Mouse (Mus musculus): ENCODE data around the gene Olfr1507. TPM values are rescaled to one million over a fixed set of nuclear protein-coding genes. Genes with fewer than 3 reads are reported as not detected.
A peak's percentile ranks its signal among the peaks of the same experiment; 100 is the strongest.

The Olfr1507 gene
- total and polyA plus RNA-seq, 3 experiments, result not detected

- H3K27ac ChIP-seq, result no peak overlapping the region
- H3K4me3 ChIP-seq, result no peak overlapping the region
- no peaks in the 10 kb centered on the region for H3K4me1 ChIP-seq (ENCODE audit: control insufficient read depth, insufficient read depth, low read length)
- no peaks in the 10 kb centered on the region for H3K27me3 ChIP-seq (ENCODE audit: control insufficient read depth, insufficient read depth, low read length)
- H3K36me3 ChIP-seq (ENCODE audit: control insufficient read depth, insufficient read depth, low read length), result no peaks in the 10 kb centered on the region
- DNase-seq, result peak in 1 of 2 experiments; percentile 6
- WGBS, result 74% methylated on average over 8 of the region's 8 CpGs
- no peaks in the 10 kb centered on the region for H3K79me2 ChIP-seq (replicated peaks; ENCODE audit: control insufficient read depth, insufficient read depth, low read length)
- intact Hi-C loops (cut with DNase I), result no loop called here
- no peak for TF ChIP-seq CTCF (IDR thresholded peaks at IDR 0.05)
- H3K9ac ChIP-seq (ENCODE audit: low read depth, low read length), result no peak overlapping the region
Observed at GRCm38 (mm10) chr14:52451138-52451537, 44.4 kb downstream of the Olfr1507 start.

GRCm38 (mm10) chr14:52442690-52443089 is 52.9 kb downstream of the Olfr1507 start, which contains the start of gene Olfr1509:
Gene Olfr1509, plus strand, starts transcription at chr14:52442990.
- Histone ChIP-seq H3K4me1 (ENCODE audit: control insufficient read depth, insufficient read depth, low read length) (no peaks in the 10 kb centered on the region), H3K79me2 (replicated peaks; ENCODE audit: control insufficient read depth, insufficient read depth, low read length) (no peaks in the 10 kb centered on the region), H3K9ac (ENCODE audit: low read depth, low read length) (no peak within 1 kb of the TSS), H3K36me3 (ENCODE audit: control insufficient read depth, insufficient read depth, low read length) (no peaks in the 10 kb centered on the region), H3K27me3 (ENCODE audit: control insufficient read depth, insufficient read depth, low read length) (no peaks in the 10 kb centered on the region), H3K4me3 (no peak within 1 kb of the TSS), H3K27ac (no peak within 1 kb of the TSS)
- no peak for DNase-seq
- intact Hi-C loops (cut with DNase I), result no loop called here
- no peak for TF ChIP-seq EP300 (IDR thresholded peaks at IDR 0.05; ENCODE audit: insufficient read depth, low read depth, low read length)
- TF ChIP-seq POLR2A (IDR thresholded peaks at IDR 0.05; ENCODE audit: insufficient read depth, low read depth, low read length), result no peak
- no peak for TF ChIP-seq CTCF (IDR thresholded peaks at IDR 0.05)

Other genes with a start within 250 kb of the Olfr1507 start
- gene Chd8, start 238.0 kb downstream of the Olfr1507 start, total RNA-seq (2021), result 10 to 100 TPM; 36.7 to 45.2 TPM
- gene Chd8, start 238.0 kb downstream of the Olfr1507 start, polyA plus RNA-seq (2012; rRNA removed), result 14.3 and 21.0 TPM in 2 replicates
- gene Tox4, start 216.6 kb downstream of the Olfr1507 start, total RNA-seq (2021), result 10 to 100 TPM; 32.8 to 37.5 TPM
- 23.3 and 41.1 TPM in 2 replicates for gene Tox4, start 216.6 kb downstream of the Olfr1507 start, polyA plus RNA-seq (2012; rRNA removed)
- gene Rab2b, start 216.2 kb downstream of the Olfr1507 start, total RNA-seq (2021), result 1 to 10 TPM; 4.8 to 5.2 TPM
- gene Rab2b, start 216.2 kb downstream of the Olfr1507 start, polyA plus RNA-seq (2012; rRNA removed), result 6.9 and 10.1 TPM in 2 replicates
- 10 to 100 TPM; 17.8 to 20.4 TPM for gene Mettl3, start 190.6 kb downstream of the Olfr1507 start, total RNA-seq (2021)
- 15.7 and 19.4 TPM in 2 replicates for gene Mettl3, start 190.6 kb downstream of the Olfr1507 start, polyA plus RNA-seq (2012; rRNA removed)
- 1 to 10 TPM in 1 of 2 experiments, under 1 TPM in 1; 0.98 to 2.0 TPM for gene Sall2, start 167.0 kb downstream of the Olfr1507 start, total RNA-seq (2021)
- gene Sall2, start 167.0 kb downstream of the Olfr1507 start, polyA plus RNA-seq (2012; rRNA removed), result 1.6 and 2.3 TPM in 2 replicates
- gene Olfr1513, start 139.3 kb downstream of the Olfr1507 start, total RNA-seq (2021), result not detected
- gene Olfr1513, start 139.3 kb downstream of the Olfr1507 start, polyA plus RNA-seq (2012; rRNA removed), result not detected in 2 replicates
- not detected for gene Olfr1512, start 116.6 kb downstream of the Olfr1507 start, total RNA-seq (2021)
- not detected in 2 replicates for gene Olfr1512, start 116.6 kb downstream of the Olfr1507 start, polyA plus RNA-seq (2012; rRNA removed)
- gene Olfr1511, start 98.4 kb downstream of the Olfr1507 start, total RNA-seq (2021), result not detected
- gene Olfr1511, start 98.4 kb downstream of the Olfr1507 start, polyA plus RNA-seq (2012; rRNA removed), result not detected in 2 replicates
- not detected for gene Olfr1510, start 81.4 kb downstream of the Olfr1507 start, total RNA-seq (2021)
- not detected in 2 replicates for gene Olfr1510, start 81.4 kb downstream of the Olfr1507 start, polyA plus RNA-seq (2012; rRNA removed)
- not detected for gene Olfr1509, start 52.8 kb downstream of the Olfr1507 start, total RNA-seq (2021)
- gene Olfr1509, start 52.8 kb downstream of the Olfr1507 start, polyA plus RNA-seq (2012; rRNA removed), result not detected in 2 replicates
- not detected for gene Olfr1508, start 28.3 kb downstream of the Olfr1507 start, total RNA-seq (2021)
- not detected in 2 replicates for gene Olfr1508, start 28.3 kb downstream of the Olfr1507 start, polyA plus RNA-seq (2012; rRNA removed)

Data from heart, adult 2 months (tissue).